ENCODE assay signal across 15 mouse cellular contexts in genomic region chr9:115471582-115471981, GRCm38 (mm10).
"Had no signal": no experiment of that assay in that cellular context is flagged by ENCODE, and none has a peak within 500 bp of the region (broad histone marks: within the 10 kb centered on the region; RNA-seq: fewer than 3 reads in every experiment).

No protein-coding gene starts in this region.

- H3K9me3 ChIP-seq: kidney, embryonic 15.5 days; liver, embryonic 13.5 days; midbrain, embryonic 15.5 days; neural tube, embryonic 13.5 days had no signal

- DNase-seq: kidney, adult 2 months; kidney, postnatal 14 days; layer of hippocampus, postnatal 36 days; liver; liver, embryonic 13.5 days; liver, postnatal 0 days; lung, postnatal 36 days; retina, postnatal 1 day; right cerebral cortex, postnatal 4 days had no signal

- ATAC-seq: intestine, embryonic 16.5 days; liver, postnatal 0 days; midbrain, embryonic 15.5 days had no signal

- H3K36me3 ChIP-seq: kidney, embryonic 15.5 days; limb, embryonic 12.5 days; liver, embryonic 13.5 days; midbrain, embryonic 10.5 days; midbrain, embryonic 15.5 days; neural tube, embryonic 13.5 days had no signal

- H3K4me1 ChIP-seq: kidney, embryonic 15.5 days; limb, embryonic 12.5 days; midbrain, embryonic 15.5 days; neural tube, embryonic 13.5 days had no signal

- H3K4me3 ChIP-seq: kidney, embryonic 15.5 days; limb, embryonic 12.5 days; liver, embryonic 13.5 days; midbrain, embryonic 10.5 days; midbrain, embryonic 15.5 days; neural tube, embryonic 13.5 days had no signal

- H3K27me3 ChIP-seq: limb, embryonic 12.5 days; liver, embryonic 13.5 days; midbrain, embryonic 15.5 days; neural tube, embryonic 13.5 days had no signal

- H3K27ac ChIP-seq: kidney, embryonic 15.5 days; limb, embryonic 12.5 days; liver, embryonic 13.5 days; midbrain, embryonic 10.5 days; midbrain, embryonic 15.5 days; neural tube, embryonic 13.5 days had no signal
